Mouse (Mus musculus) intestine, postnatal 0 days (tissue): ENCODE measurements at regions not wholly inside any gene's neighbourhood (a gene's known extent, or its start where the extent isn't known, plus 50 kb on each side); places are given as distances from the start of the nearest gene placed in this dataset.

Source experiments
- ATAC-seq: fragments of 200-750 bp; cut with Nextera tagmentation; 2 replicates; pipeline ENCODE4 v1.8.0; 2017; ENCODE audit warnings: mild to moderate bottlenecking, moderate TSS enrichment, moderate library complexity
- H3K27ac ChIP-seq: fragments of 300-500 bp; sonication (generic); 2 replicates; pipeline ENCODE4 v1.5.1; 2014; ENCODE audit warnings: mild to moderate bottlenecking, low read depth, low read length, moderate library complexity
- H3K27me3 ChIP-seq: fragments of 300-500 bp; sonication (generic); replicated peaks from 2 replicates; pipeline ENCODE4 v1.6.1; 2014; ENCODE audit warnings: low read length, mixed read lengths; ENCODE audit not compliant: control insufficient read depth, insufficient read depth
- H3K36me3 ChIP-seq: fragments of 300-500 bp; sonication (generic); 2 replicates; pipeline ENCODE4 v1.6.1; 2014; ENCODE audit warnings: mild to moderate bottlenecking, moderate library complexity; ENCODE audit not compliant: control insufficient read depth, insufficient read depth
- H3K4me1 ChIP-seq: fragments of 300-500 bp; sonication (generic); replicated peaks from 2 replicates; pipeline ENCODE4 v1.6.1; 2014; ENCODE audit warnings: antibody characterized with exemption, low read length, mixed read lengths; ENCODE audit not compliant: control insufficient read depth, insufficient read depth
- H3K4me2 ChIP-seq: fragments of 300-500 bp; sonication (generic); replicated peaks from 2 replicates; pipeline ENCODE4 v1.6.1; 2014; ENCODE audit warnings: low read depth, mild to moderate bottlenecking, moderate library complexity
- H3K4me3 ChIP-seq: fragments of 300-500 bp; sonication (generic); 2 replicates; pipeline ENCODE4 v1.5.1; 2014; ENCODE audit warnings: low read depth, low read length
- H3K9ac ChIP-seq: fragments of 300-500 bp; sonication (generic); 2 replicates; pipeline ENCODE4 v1.6.1; 2014; ENCODE audit warnings: mild to moderate bottlenecking, low read depth, low read length
- H3K9me3 ChIP-seq: fragments of 300-500 bp; sonication (generic); 2 replicates; pipeline ENCODE4 v1.6.1; 2016; ENCODE audit warnings: mixed run types; ENCODE audit not compliant: control insufficient read depth
- CTCF ChIP-seq: sonication (generic); IDR thresholded peaks from 2 replicates; pipeline ENCODE4 v1.5.1; 2016; ENCODE audit warnings: low read depth, mild to moderate bottlenecking, control low read depth, antibody characterized with exemption, moderate library complexity
- WGBS: fragments of 180-500 bp; shearing (Covaris S2); extraction: QIAGEN DNeasy Blood & Tissue Kit; methylation state at CpG from one replicate; pipeline ENCODE4 v1.1.7; 2014; 5-methylcytosine and 5-hydroxymethylcytosine counted together

DNA sequence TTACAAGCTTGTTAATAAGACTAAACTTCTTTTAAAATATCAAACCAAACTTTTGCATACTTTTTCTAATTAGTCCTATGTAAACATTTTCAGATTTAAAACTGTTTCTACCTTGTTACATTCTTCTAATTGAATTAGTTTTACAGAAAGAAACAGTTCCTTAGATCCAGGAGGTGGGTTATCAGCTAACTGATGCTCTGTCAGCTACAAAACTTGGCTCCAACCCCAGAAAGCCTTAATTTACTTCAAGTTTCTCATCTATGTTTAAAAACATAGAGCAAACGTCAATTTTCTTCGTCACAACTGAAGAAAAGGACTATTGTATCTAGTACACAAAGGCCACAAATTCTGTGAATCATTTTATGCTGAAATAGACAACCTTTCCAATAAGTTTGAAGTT is 110.4 kb upstream of the Pclo start:
- WGBS = 74% methylated on average over 2 of the region's 2 CpGs
- Histone ChIP-seq H3K4me2 (no peak overlapping the region), H3K27me3 (no peaks in the 10 kb centered on the region), H3K9ac (no peak overlapping the region), H3K36me3 (no peaks in the 10 kb centered on the region), H3K27ac (no peak overlapping the region), H3K4me3 (no peak overlapping the region), H3K9me3 (no peaks in the 10 kb centered on the region), H3K4me1 (no peaks in the 10 kb centered on the region)
- no peak for ATAC-seq
- no peak for TF ChIP-seq CTCF

- no peak for ATAC-seq
- no peaks in the 10 kb centered on the region for H3K36me3 ChIP-seq
- TF ChIP-seq CTCF = no peak
- H3K4me2 ChIP-seq = no peak overlapping the region
- no peak overlapping the region for H3K4me3 ChIP-seq
- 78% methylated on average over 1 of the region's 1 CpGs for WGBS
- H3K4me1 ChIP-seq = no peaks in the 10 kb centered on the region
- no peaks in the 10 kb centered on the region for H3K27me3 ChIP-seq
- H3K9me3 ChIP-seq = no peaks in the 10 kb centered on the region
- no peak overlapping the region for H3K27ac ChIP-seq
- H3K9ac ChIP-seq = no peak overlapping the region
Measured at GRCm38 (mm10) chr5:14415234-14415862, 99.4 kb upstream of the Pclo start.

DNA sequence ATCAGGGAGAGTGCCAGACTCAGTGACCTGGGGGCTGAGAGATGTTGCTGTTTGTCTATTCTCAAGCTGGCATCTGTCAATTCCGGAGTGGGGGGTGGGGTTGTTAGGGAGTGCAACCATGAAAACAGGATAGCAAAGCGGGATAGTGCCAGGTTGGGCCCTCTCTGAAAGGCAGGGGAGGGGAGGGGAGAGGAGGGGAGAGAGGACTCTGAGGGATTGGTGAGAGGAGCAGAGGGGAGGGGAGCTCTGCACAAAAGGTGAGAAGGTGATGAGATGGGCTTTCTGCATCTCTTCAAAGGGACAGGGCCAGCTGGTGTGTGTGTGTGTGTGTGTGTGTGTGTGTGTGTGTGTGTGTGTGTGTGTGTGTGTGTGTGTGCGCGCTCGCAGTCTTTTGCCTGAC is 61.6 kb upstream of the Pclo start:
- no peak for TF ChIP-seq CTCF
- no peak overlapping the region for H3K9ac ChIP-seq
- 68% methylated on average over 5 of the region's 5 CpGs for WGBS
- H3K4me1 ChIP-seq = no peaks in the 10 kb centered on the region
- no peaks in the 10 kb centered on the region for H3K36me3 ChIP-seq
- no peak for ATAC-seq
- no peaks in the 10 kb centered on the region for H3K27me3 ChIP-seq
- no peaks in the 10 kb centered on the region for H3K9me3 ChIP-seq
- no peak overlapping the region for H3K4me2 ChIP-seq
- H3K4me3 ChIP-seq = no peak overlapping the region
- H3K27ac ChIP-seq = no peak overlapping the region
